Mouse (Mus musculus): ENCODE measurements at regions not wholly inside any gene's neighbourhood (a gene's known extent, or its start where the extent isn't known, plus 50 kb on each side); places are given as distances from the start of the nearest gene placed in this dataset.

GRCm38 (mm10) chr19:14740936-14741335 is 143.1 kb upstream of the Tle4 start:
- no peak overlapping the region for H3K4me2 ChIP-seq (ENCODE audit: low read depth, low read length, poor library complexity, severe bottlenecking)
- DNase-seq (ENCODE audit: low spot score) (no peak), ATAC-seq (ENCODE audit: low FRiP score) (no peak)
- H3K9me3 ChIP-seq (ENCODE audit: low read length), result no peaks in the 10 kb centered on the region
- no peak overlapping the region for H3K4me3 ChIP-seq (ENCODE audit: low read depth, low read length)
- TF ChIP-seq CTCF (IDR thresholded peaks at IDR 0.05), result no peak
- H3K27ac ChIP-seq (ENCODE audit: low read depth, low read length), result no peak overlapping the region
- no peaks in the 10 kb centered on the region for H3K27me3 ChIP-seq (ENCODE audit: insufficient read depth, low read length)
- no peaks in the 10 kb centered on the region for H3K36me3 ChIP-seq (ENCODE audit: insufficient read depth, low read length)
- H3K9ac ChIP-seq (replicated peaks; ENCODE audit: low read length, poor library complexity, severe bottlenecking), result no peak overlapping the region
- H3K4me1 ChIP-seq (ENCODE audit: insufficient read depth, low read length), result no peaks in the 10 kb centered on the region
- WGBS, result 98% methylated on average over 1 of the region's 1 CpGs

DNA sequence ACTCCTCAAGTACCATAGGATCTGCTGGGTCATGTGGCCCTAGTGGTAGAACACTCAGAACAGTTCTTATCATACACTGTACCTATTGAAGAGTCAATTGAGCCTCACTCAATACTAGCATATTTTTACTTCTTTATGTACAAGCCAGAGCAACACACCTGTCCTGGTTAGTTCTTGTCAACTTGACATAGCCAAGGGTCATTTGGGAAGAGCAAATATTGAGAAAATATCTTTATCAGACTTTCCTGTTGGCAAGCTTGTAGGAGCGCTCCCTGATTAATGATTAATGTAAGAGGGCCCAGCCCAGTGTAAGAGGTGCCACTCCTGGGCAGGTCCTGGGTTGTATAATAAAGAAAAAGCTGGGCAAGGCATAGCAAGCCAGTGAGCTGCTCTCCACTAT is 142.3 kb upstream of the Tle4 start:
- 100% methylated on average over 1 of the region's 1 CpGs for WGBS

GRCm38 (mm10) chr19:14736514-14736913 is 138.7 kb upstream of the Tle4 start:
- no peak overlapping the region for H3K4me3 ChIP-seq (ENCODE audit: low read depth, low read length)
- 79% methylated on average over 1 of the region's 1 CpGs for WGBS
- no peak for ATAC-seq (ENCODE audit: low FRiP score)

More for the DNA sequence above, 142.3 kb upstream of the Tle4 start:
- no peak overlapping the region for H3K4me2 ChIP-seq (ENCODE audit: low read depth, low read length, poor library complexity, severe bottlenecking)
- no peaks in the 10 kb centered on the region for H3K4me1 ChIP-seq (ENCODE audit: insufficient read depth, low read length)
- no peak for ATAC-seq (ENCODE audit: low FRiP score)
- H3K27ac ChIP-seq (ENCODE audit: low read depth, low read length), result no peak overlapping the region
- no peak for TF ChIP-seq CTCF (IDR thresholded peaks at IDR 0.05)
- no peak for DNase-seq (ENCODE audit: low spot score)
- no peak overlapping the region for H3K9ac ChIP-seq (replicated peaks; ENCODE audit: low read length, poor library complexity, severe bottlenecking)
- H3K27me3 ChIP-seq (ENCODE audit: insufficient read depth, low read length), result no peaks in the 10 kb centered on the region
- H3K9me3 ChIP-seq (ENCODE audit: low read length), result no peaks in the 10 kb centered on the region
- no peak overlapping the region for H3K4me3 ChIP-seq (ENCODE audit: low read depth, low read length)
- H3K36me3 ChIP-seq (ENCODE audit: insufficient read depth, low read length), result no peaks in the 10 kb centered on the region

GRCm38 (mm10) chr19:14725329-14725728 is 127.5 kb upstream of the Tle4 start:
- H3K9ac ChIP-seq (replicated peaks; ENCODE audit: low read length, poor library complexity, severe bottlenecking), result no peak overlapping the region
- H3K4me1 ChIP-seq (ENCODE audit: insufficient read depth, low read length), result no peaks in the 10 kb centered on the region
- DNase-seq (ENCODE audit: low spot score) (no peak), ATAC-seq (ENCODE audit: low FRiP score) (no peak)
- no peak overlapping the region for H3K4me2 ChIP-seq (ENCODE audit: low read depth, low read length, poor library complexity, severe bottlenecking)
- no peak overlapping the region for H3K4me3 ChIP-seq (ENCODE audit: low read depth, low read length)
- H3K36me3 ChIP-seq (ENCODE audit: insufficient read depth, low read length), result no peaks in the 10 kb centered on the region
- H3K27me3 ChIP-seq (ENCODE audit: insufficient read depth, low read length), result no peaks in the 10 kb centered on the region
- WGBS, result 63% methylated on average over 3 of the region's 3 CpGs
- no peak for TF ChIP-seq CTCF (IDR thresholded peaks at IDR 0.05)
- H3K9me3 ChIP-seq (ENCODE audit: low read length), result no peaks in the 10 kb centered on the region
- no peak overlapping the region for H3K27ac ChIP-seq (ENCODE audit: low read depth, low read length)

More at GRCm38 (mm10) chr19:14736514-14736913, 138.7 kb upstream of the Tle4 start:
- Histone ChIP-seq H3K9me3 (ENCODE audit: low read length) (no peaks in the 10 kb centered on the region), H3K4me1 (ENCODE audit: insufficient read depth, low read length) (no peaks in the 10 kb centered on the region), H3K36me3 (ENCODE audit: insufficient read depth, low read length) (no peaks in the 10 kb centered on the region), H3K27ac (ENCODE audit: low read depth, low read length) (no peak overlapping the region), H3K4me2 (ENCODE audit: low read depth, low read length, poor library complexity, severe bottlenecking) (no peak overlapping the region), H3K27me3 (ENCODE audit: insufficient read depth, low read length) (no peaks in the 10 kb centered on the region), H3K9ac (replicated peaks; ENCODE audit: low read length, poor library complexity, severe bottlenecking) (no peak overlapping the region)
- no peak for TF ChIP-seq CTCF (IDR thresholded peaks at IDR 0.05)
- DNase-seq (ENCODE audit: low spot score), result no peak

DNA sequence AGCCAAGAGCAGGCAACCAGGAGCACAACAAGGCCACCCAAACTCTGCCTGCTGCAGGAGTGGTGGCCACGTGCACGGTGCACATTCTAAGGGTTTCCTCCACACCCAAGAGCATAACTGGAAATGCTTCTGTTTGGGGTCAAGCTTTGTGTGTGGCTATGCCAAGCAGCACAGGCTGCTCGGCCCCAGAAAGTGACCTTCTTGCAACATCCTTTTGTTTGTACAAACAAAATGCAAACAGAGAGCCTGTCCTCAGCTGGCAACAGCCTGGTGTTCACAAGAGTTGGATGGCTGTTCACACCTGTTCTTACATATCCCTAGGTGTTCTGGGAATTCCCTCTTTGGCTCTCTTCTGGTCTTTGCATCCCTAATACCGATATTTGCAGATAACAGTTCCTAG is 126.8 kb upstream of the Tle4 start:
- Histone ChIP-seq H3K27ac (ENCODE audit: low read depth, low read length) (no peak overlapping the region), H3K27me3 (ENCODE audit: insufficient read depth, low read length) (no peaks in the 10 kb centered on the region), H3K9ac (replicated peaks; ENCODE audit: low read length, poor library complexity, severe bottlenecking) (no peak overlapping the region), H3K4me2 (ENCODE audit: low read depth, low read length, poor library complexity, severe bottlenecking) (no peak overlapping the region), H3K36me3 (ENCODE audit: insufficient read depth, low read length) (no peaks in the 10 kb centered on the region), H3K9me3 (ENCODE audit: low read length) (no peaks in the 10 kb centered on the region), H3K4me1 (ENCODE audit: insufficient read depth, low read length) (no peaks in the 10 kb centered on the region), H3K4me3 (ENCODE audit: low read depth, low read length) (no peak overlapping the region)
- 86% methylated on average over 4 of the region's 4 CpGs for WGBS
- ATAC-seq (ENCODE audit: low FRiP score) (no peak), DNase-seq (ENCODE audit: low spot score) (no peak)
- TF ChIP-seq CTCF (IDR thresholded peaks at IDR 0.05), result no peak

GRCm38 (mm10) chr19:14705791-14706190 is 107.9 kb upstream of the Tle4 start:
- WGBS, result 94% methylated on average over 2 of the region's 2 CpGs
- no peak overlapping the region for H3K9ac ChIP-seq (replicated peaks; ENCODE audit: low read length, poor library complexity, severe bottlenecking)
- H3K4me3 ChIP-seq (ENCODE audit: low read depth, low read length), result no peak overlapping the region
- H3K36me3 ChIP-seq (ENCODE audit: insufficient read depth, low read length), result no peaks in the 10 kb centered on the region
- DNase-seq (ENCODE audit: low spot score) (no peak), ATAC-seq (ENCODE audit: low FRiP score) (no peak)
- TF ChIP-seq CTCF (IDR thresholded peaks at IDR 0.05), result no peak
- H3K4me2 ChIP-seq (ENCODE audit: low read depth, low read length, poor library complexity, severe bottlenecking), result no peak overlapping the region
- H3K27ac ChIP-seq (ENCODE audit: low read depth, low read length), result no peak overlapping the region
- no peaks in the 10 kb centered on the region for H3K27me3 ChIP-seq (ENCODE audit: insufficient read depth, low read length)
- no peaks in the 10 kb centered on the region for H3K4me1 ChIP-seq (ENCODE audit: insufficient read depth, low read length)
- H3K9me3 ChIP-seq (ENCODE audit: low read length), result no peaks in the 10 kb centered on the region
